Mouse (Mus musculus) megakaryocyte-erythroid progenitor cell, adult 5-6 weeks (primary cell): ENCODE results near the gene Cyp4a10. TPM values are rescaled to one million over a fixed set of nuclear protein-coding genes. Genes with fewer than 3 reads are reported as not detected.

ENCODE experiments used
- total RNA-seq, 2 experiments: library from RNA; stranded (forward) in 1 of 2; stranded (reverse) in 1 of 2; fragments of 200-1000, 215-1000 nt in 1 of 2; fragments of >200 nt in 1 of 2; fragmentation: Nextera tagmentation in 1 of 2; gene quantifications; 2 replicates each; pipeline ENCODE4 v1.2.3; 2014 to 2017

The Cyp4a10 gene
- total RNA-seq, 2 experiments from 2014 or later: not detected

Other genes starting within 250 kb of the Cyp4a10 start
- gene Cyp4a12a, start 219.2 kb upstream of the Cyp4a10 start, total RNA-seq (2014; fragmentation: Nextera tagmentation): not detected in 2 replicates
- gene Cyp4a12a, start 219.2 kb upstream of the Cyp4a10 start, total RNA-seq (2017): not detected in 2 replicates
- not detected in 2 replicates for gene Cyp4a12b, start 106.6 kb upstream of the Cyp4a10 start, total RNA-seq (2014; fragmentation: Nextera tagmentation)
- not detected in 2 replicates for gene Cyp4a12b, start 106.6 kb upstream of the Cyp4a10 start, total RNA-seq (2017)
- gene Cyp4a30b, start 65.7 kb upstream of the Cyp4a10 start, total RNA-seq (2014; fragmentation: Nextera tagmentation): not detected in 2 replicates
- not detected in 2 replicates for gene Cyp4a30b, start 65.7 kb upstream of the Cyp4a10 start, total RNA-seq (2017)
- not detected in 2 replicates for gene Cyp4a14, start 22.1 kb upstream of the Cyp4a10 start, total RNA-seq (2014; fragmentation: Nextera tagmentation)
- not detected in 2 replicates for gene Cyp4a14, start 22.1 kb upstream of the Cyp4a10 start, total RNA-seq (2017)
- not detected in 2 replicates for gene Cyp4a31, start 45.4 kb downstream of the Cyp4a10 start, total RNA-seq (2014; fragmentation: Nextera tagmentation)
- not detected in 2 replicates for gene Cyp4a31, start 45.4 kb downstream of the Cyp4a10 start, total RNA-seq (2017)
- gene Cyp4a32, start 82.7 kb downstream of the Cyp4a10 start, total RNA-seq (2014; fragmentation: Nextera tagmentation): not detected in 2 replicates
- not detected in 2 replicates for gene Cyp4a32, start 82.7 kb downstream of the Cyp4a10 start, total RNA-seq (2017)
- not detected in 2 replicates for gene Cyp4b1, start 129.5 kb downstream of the Cyp4a10 start, total RNA-seq (2014; fragmentation: Nextera tagmentation)
- not detected in 2 replicates for gene Cyp4b1, start 129.5 kb downstream of the Cyp4a10 start, total RNA-seq (2017)
- 39.7 and 45.7 TPM in 2 replicates for gene Efcab14, start 219.5 kb downstream of the Cyp4a10 start, total RNA-seq (2014; fragmentation: Nextera tagmentation)
- gene Efcab14, start 219.5 kb downstream of the Cyp4a10 start, total RNA-seq (2017): 34.2 and 41.0 TPM in 2 replicates